Mouse (Mus musculus): Measurements from ENCODE around the gene Rlim. TPM values are rescaled to one million over a fixed set of nuclear protein-coding genes. Genes with fewer than 3 reads are reported as not detected.

Gene Rlim
- 43.0 and 43.4 TPM in 2 replicates for polyA plus RNA-seq (2016; fragmentation: Nextera tagmentation; extraction: Ambion mirVana)

- DNase-seq (ENCODE audit: low spot score), result peak; percentile 93
- H3K27ac ChIP-seq (replicated peaks), result peak within 1 kb of the TSS; percentile 95
- peaks cover 71% of the 10 kb centered on the region for H3K27me3 ChIP-seq (replicated peaks; ENCODE audit: low read depth, poor library complexity, severe bottlenecking)
- no peaks in the 10 kb centered on the region for H3K4me1 ChIP-seq
- H3K4me3 ChIP-seq, result peak within 1 kb of the TSS; percentile 72
- WGBS, result 22% methylated on average over 27 of the region's 27 CpGs
- H3K9me3 ChIP-seq, result no peaks in the 10 kb centered on the region
- peaks cover 26% of the 10 kb centered on the region for H3K36me3 ChIP-seq (replicated peaks)
Observed at GRCm38 (mm10) chrX:103981169-103981689, at the start of gene Rlim. Rlim (minus strand) TSS chrX:103981284.

GRCm38 (mm10) chrX:104017196-104017595 is 36.1 kb upstream of the Rlim start:
- H3K4me3 ChIP-seq, result no peak overlapping the region
- DNase-seq (ENCODE audit: low spot score), result no peak
- no peaks in the 10 kb centered on the region for H3K36me3 ChIP-seq (replicated peaks)
- peaks cover 3% of the 10 kb centered on the region; the same call in 1 of the 2 replicates for H3K4me1 ChIP-seq
- H3K27ac ChIP-seq (replicated peaks), result no peak overlapping the region
- H3K27me3 ChIP-seq (replicated peaks; ENCODE audit: low read depth, poor library complexity, severe bottlenecking), result peaks cover 91% of the 10 kb centered on the region
- no peaks in the 10 kb centered on the region for H3K9me3 ChIP-seq
- WGBS, result 70% methylated on average over 1 of the region's 1 CpGs

GRCm38 (mm10) chrX:104015048-104015447 is 34.0 kb upstream of the Rlim start:
- peaks cover 99% of the 10 kb centered on the region for H3K27me3 ChIP-seq (replicated peaks; ENCODE audit: low read depth, poor library complexity, severe bottlenecking)
- H3K27ac ChIP-seq (replicated peaks), result no peak overlapping the region
- H3K9me3 ChIP-seq, result no peaks in the 10 kb centered on the region
- H3K36me3 ChIP-seq (replicated peaks), result no peaks in the 10 kb centered on the region
- peaks cover 3% of the 10 kb centered on the region; the same call in 1 of the 2 replicates for H3K4me1 ChIP-seq
- WGBS, result 84% methylated on average over 4 of the region's 4 CpGs
- H3K4me3 ChIP-seq, result no peak overlapping the region
- no peak for DNase-seq (ENCODE audit: low spot score)

GRCm38 (mm10) chrX:104013318-104013811 is 32.3 kb upstream of the Rlim start:
- peaks cover 88% of the 10 kb centered on the region for H3K27me3 ChIP-seq (replicated peaks; ENCODE audit: low read depth, poor library complexity, severe bottlenecking)

DNA sequence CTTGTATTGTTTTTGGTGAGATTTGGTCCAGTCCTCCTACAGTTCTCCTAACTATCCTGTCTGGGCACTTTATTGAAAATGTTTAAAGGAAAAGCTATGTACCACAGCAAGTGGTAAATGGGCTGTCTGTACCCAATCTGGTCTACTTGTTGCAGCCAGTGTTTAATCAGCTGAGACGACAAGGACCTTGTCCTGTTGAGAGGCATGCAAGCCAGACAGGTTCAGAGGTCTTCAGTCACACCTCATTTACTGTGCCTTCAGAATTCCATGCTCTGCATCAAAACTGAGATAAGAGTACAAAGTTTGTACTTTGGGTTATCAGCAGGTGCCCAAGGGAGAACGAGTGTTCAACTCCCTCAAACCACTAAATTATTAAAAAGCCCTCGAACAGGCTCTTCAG is 13.7 kb upstream of the Rlim start:
- Histone ChIP-seq H3K4me1 (no peaks in the 10 kb centered on the region), H3K9me3 (no peaks in the 10 kb centered on the region), H3K27me3 (replicated peaks; ENCODE audit: low read depth, poor library complexity, severe bottlenecking) (peaks cover 80% of the 10 kb centered on the region), H3K36me3 (replicated peaks) (no peaks in the 10 kb centered on the region), H3K4me3 (no peak overlapping the region), H3K27ac (replicated peaks) (no peak overlapping the region)
- WGBS, result 70% methylated on average over 3 of the region's 3 CpGs
- no peak for DNase-seq (ENCODE audit: low spot score)

More at GRCm38 (mm10) chrX:104013318-104013811, 32.3 kb upstream of the Rlim start:
- Histone ChIP-seq H3K4me3 (no peak overlapping the region), H3K27ac (replicated peaks) (no peak overlapping the region), H3K9me3 (no peaks in the 10 kb centered on the region), H3K36me3 (replicated peaks) (no peaks in the 10 kb centered on the region), H3K4me1 (peaks cover 3% of the 10 kb centered on the region; the same call in 1 of the 2 replicates)
- WGBS, result 38% methylated on average over 4 of the region's 4 CpGs
- peak; percentile 48 for DNase-seq (ENCODE audit: low spot score)

DNA sequence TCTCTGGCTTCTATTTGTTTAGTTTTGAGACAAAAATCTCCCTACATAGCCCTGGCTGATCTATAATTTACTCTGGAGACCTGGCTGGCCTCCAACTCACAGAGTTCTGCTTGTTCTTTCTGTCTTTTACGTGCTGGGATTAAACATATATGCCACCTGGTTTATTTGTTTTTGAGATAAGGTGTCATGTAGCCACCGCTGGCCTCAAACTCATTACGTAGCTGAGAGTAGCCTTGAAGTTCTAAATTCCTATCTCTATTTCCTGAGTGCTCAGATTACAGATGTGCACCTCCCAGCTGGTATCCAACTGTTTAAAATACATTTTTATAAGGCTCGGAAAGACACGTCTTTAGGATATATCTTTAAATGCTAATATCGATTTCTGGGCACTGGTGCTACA is 12.8 kb upstream of the Rlim start:
- Histone ChIP-seq H3K4me3 (no peak overlapping the region), H3K9me3 (no peaks in the 10 kb centered on the region), H3K27me3 (replicated peaks; ENCODE audit: low read depth, poor library complexity, severe bottlenecking) (peaks cover 80% of the 10 kb centered on the region), H3K27ac (replicated peaks) (no peak overlapping the region), H3K4me1 (no peaks in the 10 kb centered on the region), H3K36me3 (replicated peaks) (no peaks in the 10 kb centered on the region)
- DNase-seq (ENCODE audit: low spot score), result no peak
- WGBS, result 68% methylated on average over 6 of the region's 6 CpGs

GRCm38 (mm10) chrX:103991702-103992101 is 10.6 kb upstream of the Rlim start:
- Histone ChIP-seq H3K27me3 (replicated peaks; ENCODE audit: low read depth, poor library complexity, severe bottlenecking) (peaks cover 86% of the 10 kb centered on the region), H3K36me3 (replicated peaks) (no peaks in the 10 kb centered on the region), H3K27ac (replicated peaks) (no peak overlapping the region), H3K4me1 (peaks cover 5% of the 10 kb centered on the region), H3K9me3 (no peaks in the 10 kb centered on the region), H3K4me3 (no peak overlapping the region)
- WGBS, result 37% methylated on average over 10 of the region's 10 CpGs
- peak; percentile 30 for DNase-seq (ENCODE audit: low spot score)

GRCm38 (mm10) chrX:103990392-103990791 is 9.3 kb upstream of the Rlim start:
- peaks cover 87% of the 10 kb centered on the region for H3K27me3 ChIP-seq (replicated peaks; ENCODE audit: low read depth, poor library complexity, severe bottlenecking)

GRCm38 (mm10) chrX:103987215-103987964 is 6.3 kb upstream of the Rlim start:
- WGBS, result 28% methylated on average over 12 of the region's 12 CpGs
- Histone ChIP-seq H3K27me3 (replicated peaks; ENCODE audit: low read depth, poor library complexity, severe bottlenecking) (peaks cover 87% of the 10 kb centered on the region), H3K27ac (replicated peaks) (no peak overlapping the region; the same call in 1 of the 2 replicates), H3K36me3 (replicated peaks) (no peaks in the 10 kb centered on the region), H3K4me3 (no peak overlapping the region), H3K9me3 (no peaks in the 10 kb centered on the region), H3K4me1 (peaks cover 5% of the 10 kb centered on the region)
- DNase-seq (ENCODE audit: low spot score), result peak; percentile 21

More at GRCm38 (mm10) chrX:103990392-103990791, 9.3 kb upstream of the Rlim start:
- no peak overlapping the region for H3K4me3 ChIP-seq
- H3K27ac ChIP-seq (replicated peaks), result no peak overlapping the region
- H3K4me1 ChIP-seq, result peaks cover 5% of the 10 kb centered on the region
- no peaks in the 10 kb centered on the region for H3K9me3 ChIP-seq
- H3K36me3 ChIP-seq (replicated peaks), result no peaks in the 10 kb centered on the region
- WGBS, result 62% methylated on average over 2 of the region's 2 CpGs
- DNase-seq (ENCODE audit: low spot score), result no peak

DNA sequence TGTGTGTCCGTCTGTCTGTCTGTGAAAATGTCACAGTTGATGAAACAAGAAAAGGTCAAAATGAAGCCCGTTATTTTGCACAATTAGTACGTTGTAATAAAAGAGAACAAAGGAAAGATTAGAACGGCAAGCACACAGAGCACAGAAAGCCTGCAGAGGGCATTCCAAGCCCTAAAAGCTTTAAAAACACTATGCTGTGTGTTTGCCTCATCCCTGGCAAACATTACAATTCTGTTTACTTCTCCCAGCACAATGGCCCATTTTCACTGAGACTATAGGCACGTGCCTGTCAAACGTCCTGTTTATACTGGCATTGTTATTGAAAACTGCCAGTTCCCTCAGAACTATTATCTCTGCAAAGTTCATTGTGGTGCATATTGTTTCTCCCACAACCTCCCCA is 5.1 kb upstream of the Rlim start:
- Histone ChIP-seq H3K27me3 (replicated peaks; ENCODE audit: low read depth, poor library complexity, severe bottlenecking) (peaks cover 89% of the 10 kb centered on the region), H3K36me3 (replicated peaks) (no peaks in the 10 kb centered on the region), H3K4me3 (no peak overlapping the region), H3K27ac (replicated peaks) (no peak overlapping the region), H3K4me1 (peaks cover 5% of the 10 kb centered on the region), H3K9me3 (no peaks in the 10 kb centered on the region)
- 26% methylated on average over 6 of the region's 6 CpGs for WGBS
- no peak for DNase-seq (ENCODE audit: low spot score)

GRCm38 (mm10) chrX:103984992-103985391 is 3.9 kb upstream of the Rlim start:
- Histone ChIP-seq H3K9me3 (no peaks in the 10 kb centered on the region), H3K27ac (replicated peaks) (no peak overlapping the region), H3K36me3 (replicated peaks) (no peaks in the 10 kb centered on the region), H3K27me3 (replicated peaks; ENCODE audit: low read depth, poor library complexity, severe bottlenecking) (peaks cover 97% of the 10 kb centered on the region), H3K4me1 (peaks cover 5% of the 10 kb centered on the region), H3K4me3 (no peak overlapping the region)
- no peak for DNase-seq (ENCODE audit: low spot score)
- 37% methylated on average over 5 of the region's 5 CpGs for WGBS

DNA sequence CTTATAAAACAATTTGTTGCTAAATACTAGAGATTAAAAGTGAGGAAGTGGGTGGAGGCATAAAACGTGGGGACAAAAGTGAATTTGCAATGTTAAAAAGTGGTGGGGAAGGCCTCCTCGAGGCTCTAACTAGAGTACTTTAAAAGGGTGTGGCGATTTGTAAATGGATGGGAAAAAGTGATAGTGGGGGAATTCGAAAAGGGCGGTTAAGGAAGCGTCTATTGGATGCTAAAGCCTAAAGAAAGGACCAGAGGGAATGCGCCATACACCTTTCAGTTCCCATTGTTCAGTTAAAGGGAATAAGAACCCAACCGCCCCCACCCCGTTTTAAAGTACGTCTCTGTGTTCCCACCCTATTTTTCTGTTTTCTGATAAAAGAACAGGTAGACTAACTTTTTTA is 722 bp upstream of the Rlim start:
- Histone ChIP-seq H3K27ac (replicated peaks) (peak overlapping the region; percentile 95), H3K27me3 (replicated peaks; ENCODE audit: low read depth, poor library complexity, severe bottlenecking) (peaks cover 73% of the 10 kb centered on the region), H3K36me3 (replicated peaks) (peaks cover 21% of the 10 kb centered on the region), H3K9me3 (no peaks in the 10 kb centered on the region), H3K4me3 (peak overlapping the region; percentile 72; the same call in 1 of the 2 replicates), H3K4me1 (no peaks in the 10 kb centered on the region)
- no peak for DNase-seq (ENCODE audit: low spot score)
- 78% methylated on average over 10 of the region's 10 CpGs for WGBS
